Mouse (Mus musculus) neural tube, embryonic 11.5 days (tissue): ENCODE measurements around the gene Snapc2. TPM values are rescaled to one million over a fixed set of nuclear protein-coding genes. Genes with fewer than 3 reads are reported as not detected.

Source experiments
- ATAC-seq: fragments of 200-750 bp; cut with Nextera tagmentation; 2 replicates; pipeline ENCODE4 v1.8.0; 2017; ENCODE audit warnings: moderate number of reproducible peaks, mild to moderate bottlenecking, moderate TSS enrichment, moderate library complexity; ENCODE audit not compliant: insufficient read depth, low FRiP score, low TSS enrichment
- DNase-seq: peaks from one replicate; pipeline ENCODE4 v3.0.0-alpha.2; 2015; ENCODE audit warnings: low spot score
- H3K27ac ChIP-seq: fragments of 300-500 bp; sonication (generic); 2 replicates; pipeline ENCODE4 v1.5.1; 2014; ENCODE audit warnings: low read depth, mild to moderate bottlenecking, low read length
- H3K27me3 ChIP-seq: fragments of 300-500 bp; sonication (generic); 2 replicates; pipeline ENCODE4 v1.6.1; 2014; ENCODE audit warnings: mild to moderate bottlenecking, low read length, mixed read lengths; ENCODE audit not compliant: control insufficient read depth, insufficient read depth
- H3K36me3 ChIP-seq: fragments of 300-500 bp; sonication (generic); 2 replicates; pipeline ENCODE4 v1.6.1; 2014; ENCODE audit warnings: mild to moderate bottlenecking, low read length, moderate library complexity, mixed read lengths; ENCODE audit not compliant: control insufficient read depth, insufficient read depth
- H3K4me1 ChIP-seq: fragments of 300-500 bp; sonication (generic); 2 replicates; pipeline ENCODE4 v1.6.1; 2014; ENCODE audit warnings: low read length, mixed read lengths; ENCODE audit not compliant: control insufficient read depth, insufficient read depth
- H3K4me2 ChIP-seq: fragments of 300-500 bp; sonication (generic); 2 replicates; pipeline ENCODE4 v1.6.1; 2014; ENCODE audit warnings: low read depth, mild to moderate bottlenecking, moderate library complexity
- H3K4me3 ChIP-seq: fragments of 300-500 bp; sonication (generic); 2 replicates; pipeline ENCODE4 v1.5.1; 2014; ENCODE audit warnings: low read depth, low read length
- H3K9ac ChIP-seq: fragments of 300-500 bp; sonication (generic); 2 replicates; pipeline ENCODE4 v1.6.1; 2014; ENCODE audit warnings: mild to moderate bottlenecking, low read length
- H3K9me3 ChIP-seq: fragments of 300-500 bp; sonication (generic); 2 replicates; pipeline ENCODE4 v1.6.1; 2016; ENCODE audit warnings: low read length; ENCODE audit not compliant: control insufficient read depth
- WGBS: fragments of 180-500 bp; shearing (Covaris S2); extraction: QIAGEN DNeasy Blood & Tissue Kit; methylation state at CpG from one replicate; pipeline ENCODE4 v1.1.7; 2014; 5-methylcytosine and 5-hydroxymethylcytosine counted together
- polyA plus RNA-seq: library from polyadenylated mRNA; unstranded; fragments of >200 nt; fragmentation: Nextera tagmentation; extraction: Ambion mirVana; gene quantifications from 2 replicates; pipeline ENCODE4 v1.2.1, GENCODE M21; 2014

Gene Snapc2
- polyA plus RNA-seq = 61.4 and 68.6 TPM in 2 replicates

DNA sequence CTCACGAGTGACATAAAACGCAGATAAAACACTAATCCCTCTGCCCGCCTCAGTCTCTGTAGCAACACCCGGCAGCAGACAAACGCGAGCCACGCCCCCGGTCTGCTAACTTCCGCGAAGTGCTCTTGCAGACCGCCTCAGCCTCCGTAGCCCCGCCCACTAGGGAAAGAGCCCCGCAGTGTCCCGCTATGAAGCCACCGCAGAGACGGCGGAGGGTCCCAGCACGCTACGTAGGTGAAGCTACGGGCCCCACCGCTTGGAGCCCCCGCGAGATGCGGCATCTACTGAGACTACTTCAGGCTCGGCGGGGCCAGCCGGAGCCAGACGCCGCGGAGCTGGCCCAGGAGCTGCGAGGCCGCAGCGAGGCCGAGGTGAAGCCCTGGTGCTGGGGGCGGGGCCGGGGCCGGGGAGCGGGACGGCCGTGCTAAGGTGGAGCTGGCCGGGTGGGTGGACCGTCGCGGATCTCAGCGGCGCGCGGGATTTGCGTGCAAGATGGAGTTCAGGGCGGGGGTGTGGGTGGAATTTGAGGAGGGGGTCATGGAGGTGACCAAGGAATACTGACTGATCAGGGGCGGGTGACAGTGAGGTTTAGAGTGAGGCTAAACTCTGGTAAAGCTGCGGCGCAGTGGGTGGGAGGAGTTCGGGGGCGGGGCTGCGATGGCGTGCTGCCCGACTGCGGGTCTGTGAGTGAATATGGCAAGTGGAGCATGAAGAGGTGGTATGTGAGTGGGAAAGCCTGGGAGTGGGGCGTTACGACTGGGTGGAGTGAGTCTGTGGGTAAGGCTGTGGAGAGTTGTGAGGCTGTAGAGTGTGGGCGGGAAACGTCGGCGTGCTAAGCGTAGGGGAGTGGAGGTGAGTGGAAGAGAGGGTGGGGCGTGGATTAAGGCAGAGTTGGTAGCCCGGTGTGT is at the start of gene Snapc2:
Gene Snapc2, plus strand, starts transcription at position 147 of the 908 bp plus-strand sequence.
- peak within 1 kb of the TSS; percentile 72 for H3K4me2 ChIP-seq
- H3K9ac ChIP-seq = peak within 1 kb of the TSS; percentile 84
- 0 out of 2 replicates have a peak, but pooled peaks cover 2% of the 10 kb centered on the region for H3K27me3 ChIP-seq
- peak; percentile 86 for ATAC-seq
- under 1% methylated on average over 69 of the region's 69 CpGs for WGBS
- H3K4me1 ChIP-seq = peaks cover 15% of the 10 kb centered on the region
- DNase-seq = peak; percentile 96
- H3K4me3 ChIP-seq = peak within 1 kb of the TSS; percentile 87
- H3K27ac ChIP-seq = peak within 1 kb of the TSS; percentile 68
- no peaks in the 10 kb centered on the region for H3K9me3 ChIP-seq
- peaks cover 2% of the 10 kb centered on the region; the same call in 1 of the 2 replicates for H3K36me3 ChIP-seq

DNA sequence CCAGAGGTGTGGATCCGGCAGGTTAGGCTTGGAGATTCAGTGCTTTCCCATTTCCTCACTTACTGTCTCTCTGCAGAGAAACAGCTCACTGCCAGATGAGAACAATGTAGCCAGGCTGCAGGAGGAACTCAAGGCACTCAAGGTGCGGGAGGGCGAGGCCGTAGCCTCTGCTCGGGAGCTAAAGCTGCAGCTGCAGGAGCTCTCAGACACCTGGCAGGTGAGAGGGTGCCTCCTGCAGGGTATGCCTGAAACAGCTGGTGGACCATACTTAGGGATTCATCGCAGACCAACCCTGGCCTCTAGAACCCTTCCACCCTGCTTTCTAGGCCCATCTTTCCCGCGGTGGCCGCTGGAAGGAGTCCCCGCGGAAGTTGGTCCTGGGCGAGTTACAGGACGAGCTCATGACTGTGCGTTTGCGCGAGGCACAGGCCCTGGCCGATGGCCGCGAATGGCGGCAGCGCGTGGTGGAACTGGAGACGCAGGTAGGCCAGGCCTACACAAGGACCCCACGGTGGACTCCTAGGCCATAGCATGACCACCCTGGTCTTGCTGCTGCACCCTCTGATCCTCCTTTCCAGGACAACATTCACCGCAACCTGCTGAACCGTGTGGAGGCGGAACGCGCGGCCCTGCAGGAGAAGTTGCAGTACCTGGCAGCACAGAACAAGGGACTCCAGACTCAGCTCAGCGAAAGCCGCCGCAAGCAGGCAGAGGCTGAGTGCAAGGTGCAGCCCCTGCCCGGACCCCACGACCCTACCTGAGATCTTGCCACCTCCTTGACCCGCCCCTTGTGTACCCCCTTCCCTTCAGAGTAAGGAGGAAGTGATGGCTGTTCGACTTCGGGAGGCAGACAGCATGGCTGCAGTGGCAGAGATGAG is 47.4 kb upstream of the Snapc2 start:
- no peak overlapping the region for H3K9ac ChIP-seq
- no peaks in the 10 kb centered on the region for H3K4me1 ChIP-seq
- no peak overlapping the region for H3K4me3 ChIP-seq
- H3K27me3 ChIP-seq = peaks cover 27% of the 10 kb centered on the region
- DNase-seq = no peak
- H3K9me3 ChIP-seq = no peaks in the 10 kb centered on the region
- 7% methylated on average over 38 of the region's 38 CpGs for WGBS
- no peak overlapping the region for H3K4me2 ChIP-seq
- H3K36me3 ChIP-seq = no peaks in the 10 kb centered on the region; the same call in none of the 2 replicates
- no peak overlapping the region for H3K27ac ChIP-seq
- no peak for ATAC-seq

DNA sequence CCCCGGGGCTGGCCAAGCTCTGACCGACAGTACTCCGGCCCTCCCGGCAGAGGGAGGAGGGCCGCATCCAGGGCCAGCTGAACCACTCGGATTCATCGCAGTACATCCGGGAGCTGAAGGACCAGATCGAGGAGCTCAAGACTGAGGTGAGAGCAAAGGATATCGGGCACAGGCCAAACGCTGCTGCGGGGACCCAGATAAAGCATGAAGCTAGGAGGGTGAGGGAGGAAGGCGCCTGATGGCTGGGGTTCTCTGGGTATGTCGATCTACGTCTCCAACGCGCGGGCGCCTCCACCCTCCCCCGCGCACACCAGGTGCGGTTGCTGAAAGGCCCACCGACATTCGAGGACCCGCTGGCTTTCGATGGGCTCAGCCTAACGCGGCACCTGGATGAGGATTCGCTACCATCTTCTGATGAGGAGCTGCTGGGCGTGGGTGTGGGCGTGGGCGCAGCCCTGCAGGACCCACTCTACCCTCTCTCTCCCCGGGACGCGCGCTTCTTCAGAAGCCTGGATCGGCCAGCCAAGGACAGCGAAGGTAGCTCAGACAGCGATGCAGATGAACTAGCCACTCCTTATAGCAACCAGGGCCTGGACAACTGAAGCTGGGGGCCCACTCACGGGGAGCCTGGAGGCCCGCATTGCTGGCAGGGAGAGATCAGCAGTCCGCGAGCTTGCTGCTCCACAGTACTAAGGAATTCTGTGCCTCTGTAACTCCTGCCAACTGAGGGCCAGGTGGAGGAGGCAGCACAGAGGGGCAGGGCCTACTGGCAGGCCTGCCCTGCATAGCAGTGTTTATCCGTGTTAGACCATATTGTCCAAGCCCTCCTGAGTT is 46.5 kb upstream of the Snapc2 start:
- H3K9me3 ChIP-seq = no peaks in the 10 kb centered on the region
- 7% methylated on average over 44 of the region's 44 CpGs for WGBS
- DNase-seq (no peak), ATAC-seq (no peak)
- H3K36me3 ChIP-seq = no peaks in the 10 kb centered on the region; the same call in none of the 2 replicates
- no peak overlapping the region for H3K9ac ChIP-seq
- no peak overlapping the region for H3K27ac ChIP-seq
- H3K4me2 ChIP-seq = no peak overlapping the region
- no peaks in the 10 kb centered on the region for H3K4me1 ChIP-seq
- H3K4me3 ChIP-seq = no peak overlapping the region
- H3K27me3 ChIP-seq = peaks cover 27% of the 10 kb centered on the region

DNA sequence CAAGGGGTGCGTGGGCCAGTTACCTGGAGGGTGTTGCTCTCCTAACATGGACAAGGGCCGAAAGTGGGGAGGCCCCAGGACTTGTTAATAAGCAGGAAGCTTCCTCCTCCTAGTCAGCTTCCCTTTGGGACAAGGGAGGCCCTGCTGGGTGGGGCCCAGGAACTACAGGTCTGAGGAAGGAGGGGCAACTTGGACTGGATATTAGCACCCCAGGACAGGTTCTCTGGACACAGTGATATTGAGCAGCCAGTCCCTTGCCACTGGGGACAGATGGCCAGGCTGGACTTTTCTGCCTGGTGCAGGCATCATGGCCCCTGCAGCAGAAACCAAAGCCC is 45.9 kb upstream of the Snapc2 start:
- no peak overlapping the region for H3K4me2 ChIP-seq
- no peak for DNase-seq
- no peaks in the 10 kb centered on the region; the same call in none of the 2 replicates for H3K36me3 ChIP-seq
- 50% methylated on average over 2 of the region's 2 CpGs for WGBS
- H3K9ac ChIP-seq = no peak overlapping the region
- H3K27me3 ChIP-seq = peaks cover 27% of the 10 kb centered on the region
- H3K9me3 ChIP-seq = no peaks in the 10 kb centered on the region
- no peak overlapping the region for H3K27ac ChIP-seq
- H3K4me1 ChIP-seq = no peaks in the 10 kb centered on the region
- H3K4me3 ChIP-seq = no peak overlapping the region
- no peak for ATAC-seq

DNA sequence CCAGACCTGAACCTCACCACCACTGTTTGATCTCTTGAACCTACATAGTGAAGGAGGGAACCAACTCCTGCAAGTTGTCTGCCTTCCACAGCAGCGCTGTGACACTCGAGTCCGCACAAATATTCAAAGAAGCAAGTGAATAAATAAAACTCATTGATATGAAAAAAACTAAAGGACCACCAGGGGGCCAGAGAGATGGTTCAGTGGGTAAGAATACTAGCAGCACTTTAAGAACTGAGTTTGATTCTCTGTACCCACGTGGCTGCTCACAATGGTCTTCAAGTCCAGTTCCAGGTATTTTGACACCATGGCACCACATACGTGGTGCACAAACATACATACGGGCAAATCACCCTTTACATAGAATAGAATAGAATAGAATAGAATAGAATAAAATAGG is 41.8 kb upstream of the Snapc2 start:
- H3K4me3 ChIP-seq = no peak overlapping the region
- peaks cover 21% of the 10 kb centered on the region for H3K4me1 ChIP-seq
- no peak for ATAC-seq
- H3K4me2 ChIP-seq = no peak overlapping the region
- no peak overlapping the region for H3K27ac ChIP-seq
- H3K9ac ChIP-seq = no peak overlapping the region
- 82% methylated on average over 6 of the region's 6 CpGs for WGBS
- DNase-seq = no peak
- H3K27me3 ChIP-seq = peaks cover 22% of the 10 kb centered on the region
- no peaks in the 10 kb centered on the region; the same call in 1 of the 2 replicates for H3K36me3 ChIP-seq
- H3K9me3 ChIP-seq = no peaks in the 10 kb centered on the region

DNA sequence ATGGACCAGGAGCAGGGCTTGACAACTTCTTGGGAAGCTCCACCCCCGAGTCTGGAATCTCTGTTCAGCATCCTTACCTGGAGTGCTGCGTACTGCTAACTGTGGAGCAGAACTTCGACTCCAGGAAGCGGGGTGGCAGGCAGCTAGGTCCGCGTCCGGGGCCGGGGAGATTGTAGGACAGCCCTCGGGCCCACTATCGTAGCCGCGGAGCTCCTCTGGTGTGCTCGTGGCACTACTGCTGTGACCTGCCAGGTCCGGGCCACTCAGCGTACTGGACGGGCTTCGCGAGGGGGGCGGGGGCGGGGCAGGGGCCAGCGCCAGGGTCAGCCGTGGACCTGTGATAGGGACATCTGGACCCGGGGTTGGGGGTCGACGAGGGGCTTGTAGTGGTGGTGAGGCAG is 40.1 kb upstream of the Snapc2 start:
- DNase-seq (no peak), ATAC-seq (0 out of 2 replicates have a peak, but pooled peaks have one; percentile 3)
- under 1% methylated on average over 25 of the region's 25 CpGs for WGBS
- Histone ChIP-seq H3K4me2 (peak overlapping the region; percentile 69), H3K9me3 (no peaks in the 10 kb centered on the region), H3K36me3 (no peaks in the 10 kb centered on the region; the same call in 1 of the 2 replicates), H3K4me1 (peaks cover 21% of the 10 kb centered on the region), H3K4me3 (peak overlapping the region; percentile 29), H3K27ac (0 out of 2 replicates have a peak overlapping the region, but pooled peaks have one; percentile 14), H3K9ac (peak overlapping the region; percentile 37), H3K27me3 (peaks cover 15% of the 10 kb centered on the region)

DNA sequence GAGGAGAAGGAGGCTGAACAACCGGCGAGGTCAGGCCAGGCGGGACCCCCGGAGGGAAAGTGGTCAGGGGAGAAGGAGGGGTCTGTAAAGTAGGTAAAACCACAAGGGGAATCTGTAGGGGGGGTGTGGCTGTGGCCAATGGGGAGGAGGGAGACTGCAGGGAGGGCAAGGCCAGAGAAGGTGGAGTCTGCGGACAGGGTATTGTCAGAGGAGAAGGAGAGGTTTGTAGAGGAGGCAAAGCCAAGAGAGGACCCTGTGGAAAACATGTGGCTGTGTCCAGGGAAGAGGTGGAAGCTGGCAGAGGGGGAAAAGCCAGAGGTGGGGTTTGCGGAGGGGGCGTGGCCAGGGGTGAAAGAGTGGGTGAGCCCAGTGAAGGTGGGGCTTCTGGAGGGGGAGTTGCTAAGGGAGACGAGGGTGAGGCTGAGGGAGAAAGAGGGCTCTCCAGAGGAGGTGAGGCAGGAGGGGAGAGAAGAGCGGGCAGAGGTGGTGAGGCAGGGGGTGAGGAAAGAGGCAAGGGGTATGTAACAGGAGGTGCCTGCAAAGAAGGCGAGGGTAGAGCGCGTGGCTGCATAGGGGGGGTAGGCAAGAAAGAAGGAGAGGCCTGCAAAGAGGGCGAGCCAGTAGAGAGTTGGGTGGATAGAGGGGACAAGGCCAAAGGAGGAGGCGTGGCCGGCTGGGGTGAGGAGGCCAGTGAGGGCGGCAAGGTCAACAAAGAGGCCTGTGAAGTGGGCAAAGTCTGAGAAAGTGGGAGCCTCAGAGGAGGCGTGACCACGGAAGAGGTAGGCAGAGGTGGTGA is 39.5 kb upstream of the Snapc2 start:
- ATAC-seq = 0 out of 2 replicates have a peak, but pooled peaks have one; percentile 1
- H3K27ac ChIP-seq = 0 out of 2 replicates have a peak overlapping the region, but pooled peaks have one; percentile 34
- peak overlapping the region; percentile 29 for H3K4me3 ChIP-seq
- 2% methylated on average over 18 of the region's 18 CpGs for WGBS
- peaks cover 21% of the 10 kb centered on the region for H3K4me1 ChIP-seq
- DNase-seq = peak; percentile 41
- no peaks in the 10 kb centered on the region; the same call in 1 of the 2 replicates for H3K36me3 ChIP-seq
- peak overlapping the region; percentile 69 for H3K4me2 ChIP-seq
- H3K9ac ChIP-seq = peak overlapping the region; percentile 37
- no peaks in the 10 kb centered on the region for H3K9me3 ChIP-seq
- H3K27me3 ChIP-seq = peaks cover 15% of the 10 kb centered on the region
